Mouse (Mus musculus): ENCODE results near the gene Nepro. TPM values are rescaled to one million over a fixed set of nuclear protein-coding genes. Genes with fewer than 3 reads are reported as not detected.
A peak's percentile ranks its signal among the peaks of the same experiment; 100 is the strongest.

The Nepro gene
- polyA plus RNA-seq, 1 experiment from 2014 or later = 8.6 TPM

GRCm38 (mm10) chr16:44688507-44688906 lies 35.6 kb upstream of the Nepro start:
- peak overlapping the region; percentile 50 for H3K9ac ChIP-seq (replicated peaks; ENCODE audit: low read length)
- H3K4me3 ChIP-seq (ENCODE audit: low read length) = peak overlapping the region; percentile 15; the same call in 1 of the 2 replicates
- no peaks in the 10 kb centered on the region for H3K27me3 ChIP-seq (ENCODE audit: insufficient read depth, low read length)
- peak overlapping the region; percentile 43 for H3K4me2 ChIP-seq (replicated peaks; ENCODE audit: low read depth, low read length)
- H3K27ac ChIP-seq (ENCODE audit: low read length) = peak overlapping the region; percentile 84
- no peaks in the 10 kb centered on the region for H3K36me3 ChIP-seq (ENCODE audit: insufficient read depth, low read length)
- no peaks in the 10 kb centered on the region for H3K9me3 ChIP-seq (ENCODE audit: low read length)
- WGBS = 7% methylated on average over 4 of the region's 4 CpGs
- ATAC-seq (ENCODE audit: low FRiP score, low TSS enrichment) = peak; percentile 43; the same call in 1 of the 2 replicates
- peaks cover 41% of the 10 kb centered on the region for H3K4me1 ChIP-seq (ENCODE audit: insufficient read depth, low read length)

DNA sequence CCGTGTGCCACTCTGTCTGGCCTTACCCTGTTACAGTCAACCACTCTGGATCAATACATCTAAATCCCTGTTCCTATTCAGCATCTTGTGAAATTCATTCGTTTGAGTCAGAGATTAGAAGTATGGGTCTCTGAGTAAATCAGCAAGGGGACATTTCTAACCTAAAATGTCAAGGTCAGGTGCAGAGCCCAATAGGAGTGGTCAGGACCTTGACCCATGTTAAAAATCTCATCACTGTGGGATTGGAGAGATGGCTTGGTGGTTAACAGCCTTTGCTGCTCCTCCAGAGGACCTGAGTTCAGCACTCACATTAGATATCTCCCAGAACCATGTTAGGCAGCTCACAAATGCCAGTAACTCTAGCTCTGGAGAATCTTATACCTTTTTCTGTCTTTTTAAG lies 33.6 kb upstream of the Nepro start:
- Histone ChIP-seq H3K9ac (replicated peaks; ENCODE audit: low read length) (no peak overlapping the region), H3K27me3 (ENCODE audit: insufficient read depth, low read length) (no peaks in the 10 kb centered on the region), H3K4me2 (replicated peaks; ENCODE audit: low read depth, low read length) (no peak overlapping the region), H3K4me1 (ENCODE audit: insufficient read depth, low read length) (peaks cover 33% of the 10 kb centered on the region), H3K27ac (ENCODE audit: low read length) (no peak overlapping the region), H3K9me3 (ENCODE audit: low read length) (no peaks in the 10 kb centered on the region), H3K4me3 (ENCODE audit: low read length) (no peak overlapping the region), H3K36me3 (ENCODE audit: insufficient read depth, low read length) (no peaks in the 10 kb centered on the region)
- WGBS = 82% methylated on average over 2 of the region's 2 CpGs
- ATAC-seq (ENCODE audit: low FRiP score, low TSS enrichment) = no peak

GRCm38 (mm10) chr16:44691066-44691465 lies 33.0 kb upstream of the Nepro start:
- Histone ChIP-seq H3K4me2 (replicated peaks; ENCODE audit: low read depth, low read length) (no peak overlapping the region), H3K27ac (ENCODE audit: low read length) (peak overlapping the region; percentile 62; the same call in 1 of the 2 replicates), H3K27me3 (ENCODE audit: insufficient read depth, low read length) (no peaks in the 10 kb centered on the region), H3K4me1 (ENCODE audit: insufficient read depth, low read length) (peaks cover 33% of the 10 kb centered on the region), H3K36me3 (ENCODE audit: insufficient read depth, low read length) (no peaks in the 10 kb centered on the region), H3K4me3 (ENCODE audit: low read length) (no peak overlapping the region), H3K9ac (replicated peaks; ENCODE audit: low read length) (no peak overlapping the region), H3K9me3 (ENCODE audit: low read length) (no peaks in the 10 kb centered on the region)
- ATAC-seq (ENCODE audit: low FRiP score, low TSS enrichment) = no peak
- WGBS = 79% methylated on average over 2 of the region's 2 CpGs

- Histone ChIP-seq H3K4me1 (ENCODE audit: insufficient read depth, low read length) (peaks cover 37% of the 10 kb centered on the region), H3K9ac (replicated peaks; ENCODE audit: low read length) (no peak overlapping the region), H3K4me2 (replicated peaks; ENCODE audit: low read depth, low read length) (no peak overlapping the region), H3K4me3 (ENCODE audit: low read length) (no peak overlapping the region), H3K9me3 (ENCODE audit: low read length) (no peaks in the 10 kb centered on the region), H3K36me3 (ENCODE audit: insufficient read depth, low read length) (no peaks in the 10 kb centered on the region), H3K27me3 (ENCODE audit: insufficient read depth, low read length) (no peaks in the 10 kb centered on the region), H3K27ac (ENCODE audit: low read length) (peak overlapping the region; percentile 62)
- WGBS = 64% methylated on average over 17 of the region's 17 CpGs
- no peak for ATAC-seq (ENCODE audit: low FRiP score, low TSS enrichment)
Observed at GRCm38 (mm10) chr16:44691561-44692141, 32.5 kb upstream of the Nepro start.

- ATAC-seq (ENCODE audit: low FRiP score, low TSS enrichment) = no peak
- no peak overlapping the region for H3K27ac ChIP-seq (ENCODE audit: low read length)
- no peak overlapping the region for H3K4me3 ChIP-seq (ENCODE audit: low read length)
- H3K4me2 ChIP-seq (replicated peaks; ENCODE audit: low read depth, low read length) = no peak overlapping the region
- no peaks in the 10 kb centered on the region for H3K36me3 ChIP-seq (ENCODE audit: insufficient read depth, low read length)
- H3K4me1 ChIP-seq (ENCODE audit: insufficient read depth, low read length) = peaks cover 30% of the 10 kb centered on the region
- H3K9me3 ChIP-seq (ENCODE audit: low read length) = no peaks in the 10 kb centered on the region
- WGBS = 90% methylated on average over 1 of the region's 1 CpGs
- no peak overlapping the region for H3K9ac ChIP-seq (replicated peaks; ENCODE audit: low read length)
- H3K27me3 ChIP-seq (ENCODE audit: insufficient read depth, low read length) = no peaks in the 10 kb centered on the region
Observed at GRCm38 (mm10) chr16:44692541-44692940, 31.6 kb upstream of the Nepro start.

DNA sequence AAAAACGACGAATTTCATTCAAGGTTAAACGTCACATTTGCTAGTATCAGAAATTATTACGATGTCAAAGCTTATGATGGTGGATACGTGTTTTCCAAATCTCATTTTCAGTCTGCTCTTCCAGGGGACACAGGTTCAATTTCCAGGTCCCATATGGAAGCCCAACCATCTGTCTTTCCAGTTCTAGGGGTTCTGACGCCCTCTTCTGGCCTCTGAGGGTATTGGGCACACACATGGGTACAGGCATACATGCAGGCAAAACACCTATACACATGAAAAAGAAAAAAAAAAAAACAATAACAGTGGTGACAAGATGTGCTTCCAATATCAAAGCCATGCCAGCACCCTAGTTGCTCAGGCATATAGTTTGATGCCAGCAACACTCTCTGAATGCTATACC lies 30.4 kb upstream of the Nepro start:
- no peaks in the 10 kb centered on the region for H3K36me3 ChIP-seq (ENCODE audit: insufficient read depth, low read length)
- no peaks in the 10 kb centered on the region for H3K27me3 ChIP-seq (ENCODE audit: insufficient read depth, low read length)
- H3K4me1 ChIP-seq (ENCODE audit: insufficient read depth, low read length) = peaks cover 19% of the 10 kb centered on the region
- no peak overlapping the region for H3K9ac ChIP-seq (replicated peaks; ENCODE audit: low read length)
- 70% methylated on average over 6 of the region's 6 CpGs for WGBS
- ATAC-seq (ENCODE audit: low FRiP score, low TSS enrichment) = no peak
- H3K4me3 ChIP-seq (ENCODE audit: low read length) = no peak overlapping the region
- no peak overlapping the region for H3K27ac ChIP-seq (ENCODE audit: low read length)
- no peaks in the 10 kb centered on the region for H3K9me3 ChIP-seq (ENCODE audit: low read length)
- no peak overlapping the region for H3K4me2 ChIP-seq (replicated peaks; ENCODE audit: low read depth, low read length)

- no peak overlapping the region for H3K4me2 ChIP-seq (replicated peaks; ENCODE audit: low read depth, low read length)
- peaks cover 15% of the 10 kb centered on the region for H3K4me1 ChIP-seq (ENCODE audit: insufficient read depth, low read length)
- no peaks in the 10 kb centered on the region for H3K36me3 ChIP-seq (ENCODE audit: insufficient read depth, low read length)
- H3K27ac ChIP-seq (ENCODE audit: low read length) = peak overlapping the region; percentile 84
- no peaks in the 10 kb centered on the region for H3K27me3 ChIP-seq (ENCODE audit: insufficient read depth, low read length)
- H3K4me3 ChIP-seq (ENCODE audit: low read length) = no peak overlapping the region
- ATAC-seq (ENCODE audit: low FRiP score, low TSS enrichment) = peak; percentile 55
- H3K9me3 ChIP-seq (ENCODE audit: low read length) = no peaks in the 10 kb centered on the region
- WGBS = 50% methylated on average over 8 of the region's 8 CpGs
- H3K9ac ChIP-seq (replicated peaks; ENCODE audit: low read length) = no peak overlapping the region
Observed at GRCm38 (mm10) chr16:44695214-44695858, 28.8 kb upstream of the Nepro start.

GRCm38 (mm10) chr16:44695859-44696620 lies 28.1 kb upstream of the Nepro start:
- H3K4me3 ChIP-seq (ENCODE audit: low read length) = no peak overlapping the region
- H3K27ac ChIP-seq (ENCODE audit: low read length) = peak overlapping the region; percentile 88
- no peaks in the 10 kb centered on the region for H3K36me3 ChIP-seq (ENCODE audit: insufficient read depth, low read length)
- H3K4me1 ChIP-seq (ENCODE audit: insufficient read depth, low read length) = peaks cover 16% of the 10 kb centered on the region
- H3K27me3 ChIP-seq (ENCODE audit: insufficient read depth, low read length) = no peaks in the 10 kb centered on the region
- no peak overlapping the region for H3K9ac ChIP-seq (replicated peaks; ENCODE audit: low read length)
- ATAC-seq (ENCODE audit: low FRiP score, low TSS enrichment) = peak; percentile 98
- no peaks in the 10 kb centered on the region for H3K9me3 ChIP-seq (ENCODE audit: low read length)
- WGBS = 20% methylated on average over 12 of the region's 12 CpGs
- no peak overlapping the region; the same call in 1 of the 2 replicates for H3K4me2 ChIP-seq (replicated peaks; ENCODE audit: low read depth, low read length)

- Histone ChIP-seq H3K27ac (ENCODE audit: low read length) (no peak overlapping the region), H3K4me3 (ENCODE audit: low read length) (no peak overlapping the region), H3K36me3 (ENCODE audit: insufficient read depth, low read length) (no peaks in the 10 kb centered on the region), H3K9me3 (ENCODE audit: low read length) (no peaks in the 10 kb centered on the region), H3K27me3 (ENCODE audit: insufficient read depth, low read length) (no peaks in the 10 kb centered on the region), H3K4me2 (replicated peaks; ENCODE audit: low read depth, low read length) (no peak overlapping the region), H3K4me1 (ENCODE audit: insufficient read depth, low read length) (peaks cover 14% of the 10 kb centered on the region; the same call in 1 of the 2 replicates), H3K9ac (replicated peaks; ENCODE audit: low read length) (no peak overlapping the region)
- 84% methylated on average over 5 of the region's 5 CpGs for WGBS
- no peak for ATAC-seq (ENCODE audit: low FRiP score, low TSS enrichment)
Observed at GRCm38 (mm10) chr16:44697473-44698205, 26.5 kb upstream of the Nepro start.
